Mouse (Mus musculus): Measurements from ENCODE around the gene Mt3. TPM values are rescaled to one million over a fixed set of nuclear protein-coding genes. Genes with fewer than 3 reads are reported as not detected.
A peak's percentile ranks its signal among the peaks of the same experiment; 100 is the strongest.

The Mt3 gene
- total and polyA plus RNA-seq, 3 experiments = not detected

GRCm38 (mm10) chr8:94194591-94195223, 42.3 kb downstream of the Mt3 start:
- TF ChIP-seq TAL1 (conservative IDR thresholded peaks at IDR 0.05; ENCODE audit: low read depth, low read length) (no peak), POLR2AphosphoS5 (IDR thresholded peaks at IDR 0.05; ENCODE audit: insufficient replicate concordance, low read depth, low read length) (no peak), GATA1 (IDR thresholded peaks at IDR 0.05; ENCODE audit: borderline replicate concordance, low read length) (no peak), GATA2 (IDR thresholded peaks at IDR 0.05; ENCODE audit: borderline replicate concordance, low read depth, low read length) (no peak)
- Histone ChIP-seq H3K9me3 (replicated peaks) (no peaks in the 10 kb centered on the region), H3K27me3 (ENCODE audit: insufficient read depth, low read length) (peaks cover 4% of the 10 kb centered on the region; the same call in 1 of the 2 replicates), H3K4me1 (ENCODE audit: insufficient read depth, low read depth, low read length) (peaks cover 24% of the 10 kb centered on the region), H3K36me3 (replicated peaks) (no peaks in the 10 kb centered on the region), H3K4me3 (ENCODE audit: low read depth, low read length) (no peak overlapping the region)
- DNase-seq (ENCODE audit: low spot score) (no peak), ATAC-seq (ENCODE audit: extremely low read depth, insufficient number of reproducible peaks, low FRiP score, poor library complexity, severe bottlenecking) (no peak)

GRCm38 (mm10) chr8:94199202-94199869, 46.9 kb downstream of the Mt3 start:
- Histone ChIP-seq H3K36me3 (replicated peaks) (no peaks in the 10 kb centered on the region), H3K4me3 (ENCODE audit: low read depth, low read length) (no peak overlapping the region)
- peak; percentile 54 for DNase-seq (ENCODE audit: low spot score)

More at GRCm38 (mm10) chr8:94199202-94199869, 46.9 kb downstream of the Mt3 start:
- Histone ChIP-seq H3K27me3 (ENCODE audit: insufficient read depth, low read length) (0 out of 2 replicates have a peak, but pooled peaks cover 3% of the 10 kb centered on the region), H3K4me1 (ENCODE audit: insufficient read depth, low read depth, low read length) (peaks cover 3% of the 10 kb centered on the region; the same call in 1 of the 2 replicates), H3K9me3 (replicated peaks) (no peaks in the 10 kb centered on the region)
- TF ChIP-seq CTCF (IDR thresholded peaks at IDR 0.05; ENCODE audit: low read depth, low read length) (peak; percentile 73), GATA1 (IDR thresholded peaks at IDR 0.05; ENCODE audit: borderline replicate concordance, low read length) (no peak), POLR2AphosphoS5 (IDR thresholded peaks at IDR 0.05; ENCODE audit: insufficient replicate concordance, low read depth, low read length) (no peak), GATA2 (IDR thresholded peaks at IDR 0.05; ENCODE audit: borderline replicate concordance, low read depth, low read length) (no peak), TAL1 (conservative IDR thresholded peaks at IDR 0.05; ENCODE audit: low read depth, low read length) (no peak)
- ATAC-seq (ENCODE audit: extremely low read depth, insufficient number of reproducible peaks, low FRiP score, poor library complexity, severe bottlenecking) = peak; percentile 22; the same call in 1 of the 2 replicates

Other genes with a start within 250 kb of the Mt3 start
- 35.7 and 65.9 TPM in 2 replicates for gene Amfr, start 139.8 kb upstream of the Mt3 start, total RNA-seq (2014; fragmentation: Nextera tagmentation)
- 108 and 123 TPM in 2 replicates for gene Amfr, start 139.8 kb upstream of the Mt3 start, total RNA-seq (2017)
- gene Amfr, start 139.8 kb upstream of the Mt3 start, polyA plus RNA-seq (2012) = 20.7 and 26.1 TPM in 2 replicates
- 33.2 and 48.8 TPM in 2 replicates for gene Nudt21, start 115.6 kb upstream of the Mt3 start, total RNA-seq (2014; fragmentation: Nextera tagmentation)
- 157 and 165 TPM in 2 replicates for gene Nudt21, start 115.6 kb upstream of the Mt3 start, total RNA-seq (2017)
- 470 and 611 TPM in 2 replicates for gene Nudt21, start 115.6 kb upstream of the Mt3 start, polyA plus RNA-seq (2012)
- 23.9 and 31.9 TPM in 2 replicates for gene Ogfod1, start 115.4 kb upstream of the Mt3 start, total RNA-seq (2014; fragmentation: Nextera tagmentation)
- 9.8 and 11.7 TPM in 2 replicates for gene Ogfod1, start 115.4 kb upstream of the Mt3 start, total RNA-seq (2017)
- 7.3 and 9.5 TPM in 2 replicates for gene Ogfod1, start 115.4 kb upstream of the Mt3 start, polyA plus RNA-seq (2012)
- gene Bbs2, start 53.7 kb upstream of the Mt3 start, total RNA-seq (2014; fragmentation: Nextera tagmentation) = 26.6 and 30.4 TPM in 2 replicates
- gene Bbs2, start 53.7 kb upstream of the Mt3 start, total RNA-seq (2017) = 11.6 and 13.4 TPM in 2 replicates
- gene Bbs2, start 53.7 kb upstream of the Mt3 start, polyA plus RNA-seq (2012) = 3.1 and 3.7 TPM in 2 replicates
- not detected in 2 replicates for gene Mt4, start 15.4 kb upstream of the Mt3 start, total RNA-seq (2014; fragmentation: Nextera tagmentation)
- not detected in 2 replicates for gene Mt4, start 15.4 kb upstream of the Mt3 start, total RNA-seq (2017)
- not detected in 2 replicates for gene Mt4, start 15.4 kb upstream of the Mt3 start, polyA plus RNA-seq (2012)
- gene Mt2, start 20.1 kb downstream of the Mt3 start, total RNA-seq (2014; fragmentation: Nextera tagmentation) = 541 and 661 TPM in 2 replicates
- 2,059 and 2,753 TPM in 2 replicates for gene Mt2, start 20.1 kb downstream of the Mt3 start, total RNA-seq (2017)
- 6,726 and 9,419 TPM in 2 replicates for gene Mt2, start 20.1 kb downstream of the Mt3 start, polyA plus RNA-seq (2012)
- gene Mt1, start 26.5 kb downstream of the Mt3 start, total RNA-seq (2014; fragmentation: Nextera tagmentation) = 1,659 and 2,059 TPM in 2 replicates
- 5,034 and 5,354 TPM in 2 replicates for gene Mt1, start 26.5 kb downstream of the Mt3 start, total RNA-seq (2017)
- gene Mt1, start 26.5 kb downstream of the Mt3 start, polyA plus RNA-seq (2012) = 1,198 and 3,016 TPM in 2 replicates
- 37.7 and 39.9 TPM in 2 replicates for gene Nup93, start 62.0 kb downstream of the Mt3 start, total RNA-seq (2014; fragmentation: Nextera tagmentation)
- gene Nup93, start 62.0 kb downstream of the Mt3 start, total RNA-seq (2017) = 40.8 and 42.5 TPM in 2 replicates
- 5.6 and 6.0 TPM in 2 replicates for gene Nup93, start 62.0 kb downstream of the Mt3 start, polyA plus RNA-seq (2012)
- not detected in 2 replicates for gene Slc12a3, start 176.6 kb downstream of the Mt3 start, total RNA-seq (2014; fragmentation: Nextera tagmentation)
- gene Slc12a3, start 176.6 kb downstream of the Mt3 start, total RNA-seq (2017) = 0.17 and 0.44 TPM in 2 replicates
- not detected in 2 replicates for gene Slc12a3, start 176.6 kb downstream of the Mt3 start, polyA plus RNA-seq (2012)
- 51.7 and 54.7 TPM in 2 replicates for gene Herpud1, start 233.8 kb downstream of the Mt3 start, total RNA-seq (2014; fragmentation: Nextera tagmentation)
- 59.5 and 68.4 TPM in 2 replicates for gene Herpud1, start 233.8 kb downstream of the Mt3 start, total RNA-seq (2017)
- gene Herpud1, start 233.8 kb downstream of the Mt3 start, polyA plus RNA-seq (2012) = 46.6 and 63.0 TPM in 2 replicates

Measured in G1E (cell line).